Mouse (Mus musculus) CD4-positive, CD25-positive, alpha-beta regulatory T cell, adult 4 months (primary cell): ENCODE data around the gene Btbd35f14. TPM values are rescaled to one million over a fixed set of nuclear protein-coding genes. Genes with fewer than 3 reads are reported as not detected.
"Not testable (repeated sequence)": the region's sequence is repeated elsewhere in the genome, so short reads cannot be mapped to it uniquely, and the experiment has no call there.

ENCODE experiments used
- ATAC-seq: one replicate; pipeline ENCODE4 v1.8.0; 2017
- polyA plus RNA-seq, 2 experiments: library from polyadenylated mRNA; unstranded; fragments of 100-300 nt; shearing (Covaris generic); gene quantifications; one replicate each; pipeline ENCODE4 v1.2.1; 2017

Gene Btbd35f14
- not detected for polyA plus RNA-seq

GRCm38 (mm10) chrX:33702249-33702648 is at the start of gene Btbd35f14:
Gene Btbd35f14 (minus strand): TSS chrX:33702349.
- not testable (repeated sequence) for ATAC-seq

- not testable (repeated sequence) for ATAC-seq
These were observed 45.3 kb downstream of the Btbd35f14 start, which contains the start of gene Btbd35f13 for GRCm38 (mm10) chrX:33656872-33657271. Gene Btbd35f13 (plus strand): TSS chrX:33657172.

Other genes with a start within 250 kb of the Btbd35f14 start
- not detected for gene Btbd35f15, start 125.0 kb downstream of the Btbd35f14 start, polyA plus RNA-seq
- gene Btbd35f13, start 45.2 kb downstream of the Btbd35f14 start, polyA plus RNA-seq: not detected